Mouse (Mus musculus): ENCODE data around the gene Fggy. TPM values are rescaled to one million over a fixed set of nuclear protein-coding genes. Genes with fewer than 3 reads are reported as not detected.

The Fggy gene
- polyA plus RNA-seq, 1 experiment from 2014 or later, result 6.4 TPM

DNA sequence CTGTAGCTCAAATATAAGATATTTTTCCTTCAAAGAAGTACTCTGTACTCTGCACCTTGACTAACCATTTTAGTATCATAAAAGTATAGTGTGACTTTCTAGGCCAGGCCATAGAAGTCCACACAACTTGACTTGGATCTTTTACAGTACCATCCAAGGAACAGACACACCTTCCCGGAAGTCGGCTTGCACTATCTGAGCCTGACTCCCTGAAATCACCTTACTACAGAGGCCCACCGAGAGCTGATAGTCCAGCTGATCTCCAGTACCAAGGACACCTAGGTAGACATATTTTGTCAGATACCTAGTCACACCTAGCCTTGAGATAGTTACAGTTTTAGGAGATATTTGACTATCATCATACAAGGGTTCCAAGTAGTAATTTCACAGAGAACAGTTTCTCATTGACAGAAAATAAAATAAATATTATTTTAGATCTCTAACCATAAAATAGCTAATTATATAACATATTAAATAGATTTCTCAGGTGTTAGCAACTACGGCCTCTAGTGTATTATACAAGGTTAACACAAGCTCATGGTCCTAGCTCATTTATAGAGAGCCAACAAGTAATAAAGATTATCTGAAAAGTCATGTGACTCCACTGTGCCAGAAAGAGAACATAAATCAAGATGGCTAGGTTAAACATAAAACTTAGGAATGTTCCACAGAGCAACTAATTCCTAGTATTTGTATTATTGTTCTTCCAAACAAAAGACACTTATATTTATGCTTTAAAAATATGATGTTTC, 15.1 kb upstream of the Fggy start:
- no peak for ATAC-seq (replicated peaks; ENCODE audit: extremely low read depth, insufficient read depth, low FRiP score)
- WGBS, result 93% methylated on average over 4 of the region's 4 CpGs
- H3K4me2 ChIP-seq (ENCODE audit: low read depth, low read length), result no peak overlapping the region
- no peaks in the 10 kb centered on the region for H3K4me1 ChIP-seq (ENCODE audit: control insufficient read depth, insufficient read depth, low read length)
- H3K4me3 ChIP-seq (ENCODE audit: low read length), result no peak overlapping the region
- H3K9ac ChIP-seq (ENCODE audit: low read length), result no peak overlapping the region
- H3K9me3 ChIP-seq (replicated peaks; ENCODE audit: control insufficient read depth, low read length), result no peaks in the 10 kb centered on the region
- no peaks in the 10 kb centered on the region for H3K36me3 ChIP-seq (ENCODE audit: control insufficient read depth, insufficient read depth)
- H3K27me3 ChIP-seq (ENCODE audit: control insufficient read depth, insufficient read depth, low read length), result no peaks in the 10 kb centered on the region
- no peak overlapping the region for H3K27ac ChIP-seq (ENCODE audit: low read length)

DNA sequence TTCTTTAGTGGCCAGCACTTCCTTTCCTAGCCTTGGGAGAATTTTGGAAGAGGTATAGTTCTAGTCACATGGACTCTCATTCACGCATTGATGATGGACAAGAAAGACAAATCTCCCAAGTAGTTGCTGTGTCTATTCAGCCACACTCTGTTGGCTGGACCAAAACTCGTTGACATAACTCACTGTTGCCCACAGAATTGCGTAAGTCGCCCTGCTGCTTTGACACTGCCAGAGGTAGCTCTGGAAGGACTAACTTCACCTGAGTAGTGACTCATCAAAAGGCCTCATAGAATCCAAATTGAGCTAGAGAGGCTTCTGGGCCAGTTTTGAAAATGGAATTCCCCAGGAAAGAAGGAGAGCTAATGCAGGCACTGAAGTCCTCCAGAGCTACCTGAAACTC, 13.8 kb upstream of the Fggy start:
- Histone ChIP-seq H3K9ac (ENCODE audit: low read length) (no peak overlapping the region), H3K9me3 (replicated peaks; ENCODE audit: control insufficient read depth, low read length) (no peaks in the 10 kb centered on the region), H3K36me3 (ENCODE audit: control insufficient read depth, insufficient read depth) (no peaks in the 10 kb centered on the region), H3K4me2 (ENCODE audit: low read depth, low read length) (no peak overlapping the region), H3K27ac (ENCODE audit: low read length) (no peak overlapping the region), H3K4me1 (ENCODE audit: control insufficient read depth, insufficient read depth, low read length) (no peaks in the 10 kb centered on the region), H3K27me3 (ENCODE audit: control insufficient read depth, insufficient read depth, low read length) (no peaks in the 10 kb centered on the region), H3K4me3 (ENCODE audit: low read length) (no peak overlapping the region)
- no peak for ATAC-seq (replicated peaks; ENCODE audit: extremely low read depth, insufficient read depth, low FRiP score)
- 78% methylated on average over 4 of the region's 4 CpGs for WGBS

DNA sequence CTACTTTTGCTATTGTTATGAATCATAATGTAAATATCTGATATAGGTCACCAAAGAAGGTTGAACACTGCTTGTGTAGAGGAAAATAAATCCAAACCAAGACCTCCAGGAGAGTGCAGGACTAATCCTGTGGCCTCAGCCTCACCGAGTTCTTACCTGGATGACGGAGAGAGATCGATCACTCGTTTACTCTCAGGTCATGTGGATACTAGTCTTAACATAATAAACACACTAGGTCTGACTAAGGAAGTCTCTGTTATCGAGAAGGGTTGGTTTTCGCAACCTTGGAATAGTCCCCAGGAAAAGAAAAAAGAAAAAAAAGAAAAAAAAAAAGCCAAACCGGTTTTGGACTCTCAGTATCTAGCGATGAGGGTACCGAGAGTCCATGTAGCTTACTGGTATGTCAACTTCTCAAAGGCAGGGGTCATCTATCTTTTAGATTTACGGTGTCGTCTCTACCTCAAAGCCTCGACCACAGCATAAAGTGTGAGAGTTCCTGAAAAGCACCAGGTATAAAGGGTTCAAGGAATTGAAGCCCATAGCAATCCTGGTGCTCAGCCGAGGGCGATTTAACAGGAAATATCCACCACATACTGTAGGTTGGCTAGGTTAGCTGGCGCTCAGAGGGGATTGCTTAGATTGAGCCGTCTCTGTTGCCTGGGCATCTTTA, 509 bp upstream of the Fggy start:
- H3K4me2 ChIP-seq (ENCODE audit: low read depth, low read length), result peak overlapping the region; percentile 61
- H3K27ac ChIP-seq (ENCODE audit: low read length), result peak overlapping the region; percentile 29
- H3K27me3 ChIP-seq (ENCODE audit: control insufficient read depth, insufficient read depth, low read length), result no peaks in the 10 kb centered on the region
- peak overlapping the region; percentile 48 for H3K4me3 ChIP-seq (ENCODE audit: low read length)
- H3K9ac ChIP-seq (ENCODE audit: low read length), result peak overlapping the region; percentile 62
- WGBS, result 32% methylated on average over 16 of the region's 16 CpGs
- peaks cover 16% of the 10 kb centered on the region for H3K4me1 ChIP-seq (ENCODE audit: control insufficient read depth, insufficient read depth, low read length)
- H3K9me3 ChIP-seq (replicated peaks; ENCODE audit: control insufficient read depth, low read length), result no peaks in the 10 kb centered on the region
- H3K36me3 ChIP-seq (ENCODE audit: control insufficient read depth, insufficient read depth), result no peaks in the 10 kb centered on the region
- no peak for ATAC-seq (replicated peaks; ENCODE audit: extremely low read depth, insufficient read depth, low FRiP score)

DNA sequence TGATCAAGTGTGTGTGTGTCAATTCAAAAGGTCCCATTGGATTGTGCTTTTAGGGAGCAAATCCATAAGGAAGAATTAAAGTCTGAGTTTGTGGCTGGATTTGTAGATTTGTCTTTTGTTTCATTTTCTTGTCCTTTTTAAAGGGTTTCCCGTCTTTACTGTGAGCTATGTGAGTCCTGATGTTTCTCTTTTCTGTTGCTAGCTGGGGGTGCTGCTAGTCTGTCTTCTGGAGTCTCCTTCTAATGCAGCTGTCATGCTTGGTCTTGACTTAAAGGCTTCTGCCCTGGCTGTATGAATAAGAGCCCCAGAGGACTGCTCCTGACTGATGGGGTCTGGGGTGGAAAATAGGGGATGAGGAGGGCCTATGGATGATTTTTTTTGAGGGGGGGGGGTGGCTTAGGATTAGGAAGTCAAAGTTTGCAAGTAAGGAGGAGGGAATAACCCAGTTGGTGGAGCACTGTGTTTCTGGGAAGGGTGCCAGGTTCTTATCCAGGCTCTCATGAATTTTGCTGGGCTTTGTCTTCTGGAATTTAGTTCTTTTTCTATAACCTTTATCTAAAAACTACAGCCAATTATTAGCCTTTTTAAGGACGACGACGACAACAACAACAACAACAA, 1.1 kb downstream of the Fggy start:
- peak overlapping the region; percentile 79 for H3K27ac ChIP-seq (ENCODE audit: low read length)
- H3K4me1 ChIP-seq (ENCODE audit: control insufficient read depth, insufficient read depth, low read length), result peaks cover 16% of the 10 kb centered on the region
- no peak overlapping the region for H3K4me3 ChIP-seq (ENCODE audit: low read length)
- no peak overlapping the region for H3K9ac ChIP-seq (ENCODE audit: low read length)
- no peaks in the 10 kb centered on the region for H3K9me3 ChIP-seq (replicated peaks; ENCODE audit: control insufficient read depth, low read length)
- 40% methylated on average over 4 of the region's 4 CpGs for WGBS
- no peaks in the 10 kb centered on the region for H3K27me3 ChIP-seq (ENCODE audit: control insufficient read depth, insufficient read depth, low read length)
- no peak for ATAC-seq (replicated peaks; ENCODE audit: extremely low read depth, insufficient read depth, low FRiP score)
- peak overlapping the region; percentile 40 for H3K4me2 ChIP-seq (ENCODE audit: low read depth, low read length)
- H3K36me3 ChIP-seq (ENCODE audit: control insufficient read depth, insufficient read depth), result no peaks in the 10 kb centered on the region

DNA sequence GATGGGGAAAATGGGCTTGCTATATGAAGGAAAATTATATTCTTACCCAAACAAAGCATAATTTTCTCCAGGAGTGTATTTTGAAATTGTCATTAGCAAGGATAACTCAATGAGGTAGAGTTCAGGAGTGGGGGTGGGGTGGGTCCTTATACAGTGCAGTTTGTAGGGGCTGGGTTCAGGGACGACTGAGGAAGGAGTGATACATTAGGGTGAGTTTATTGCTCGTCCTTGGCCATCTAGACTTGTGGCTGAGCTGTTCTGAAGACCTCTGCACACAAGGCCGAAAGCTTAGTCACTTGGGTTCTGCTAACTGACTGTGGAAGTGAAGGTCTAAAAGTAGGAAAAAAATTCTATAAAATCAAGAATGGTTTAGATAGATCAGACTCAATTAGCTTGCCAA, 14.3 kb downstream of the Fggy start:
- 69% methylated on average over 3 of the region's 3 CpGs for WGBS
- Histone ChIP-seq H3K27ac (ENCODE audit: low read length) (no peak overlapping the region), H3K4me2 (ENCODE audit: low read depth, low read length) (no peak overlapping the region), H3K4me1 (ENCODE audit: control insufficient read depth, insufficient read depth, low read length) (no peaks in the 10 kb centered on the region), H3K27me3 (ENCODE audit: control insufficient read depth, insufficient read depth, low read length) (no peaks in the 10 kb centered on the region), H3K9me3 (replicated peaks; ENCODE audit: control insufficient read depth, low read length) (no peaks in the 10 kb centered on the region), H3K9ac (ENCODE audit: low read length) (no peak overlapping the region), H3K36me3 (ENCODE audit: control insufficient read depth, insufficient read depth) (no peaks in the 10 kb centered on the region), H3K4me3 (ENCODE audit: low read length) (no peak overlapping the region)
- ATAC-seq (replicated peaks; ENCODE audit: extremely low read depth, insufficient read depth, low FRiP score), result no peak

DNA sequence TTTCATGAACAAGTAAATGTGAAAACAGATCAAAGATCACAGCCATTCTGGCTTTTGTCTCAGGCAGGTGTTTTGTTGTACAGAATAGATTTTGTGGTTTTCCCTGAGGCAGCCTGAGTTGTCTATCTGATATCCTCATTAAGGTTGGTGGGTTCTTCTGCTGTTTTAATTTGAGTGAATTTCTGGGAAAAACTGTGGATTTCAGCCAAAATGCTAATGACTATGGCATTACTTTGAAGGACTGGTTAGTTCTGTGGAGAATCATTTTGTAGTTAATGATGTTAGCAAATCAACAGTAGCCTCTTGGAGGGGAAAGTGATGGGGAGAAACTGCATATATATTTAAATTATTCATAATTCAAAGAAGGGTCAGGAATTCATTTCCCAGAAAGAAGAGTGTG, 16.4 kb downstream of the Fggy start:
- Histone ChIP-seq H3K9me3 (replicated peaks; ENCODE audit: control insufficient read depth, low read length) (no peaks in the 10 kb centered on the region), H3K4me3 (ENCODE audit: low read length) (no peak overlapping the region), H3K9ac (ENCODE audit: low read length) (no peak overlapping the region), H3K27ac (ENCODE audit: low read length) (no peak overlapping the region), H3K27me3 (ENCODE audit: control insufficient read depth, insufficient read depth, low read length) (no peaks in the 10 kb centered on the region), H3K4me2 (ENCODE audit: low read depth, low read length) (no peak overlapping the region), H3K36me3 (ENCODE audit: control insufficient read depth, insufficient read depth) (no peaks in the 10 kb centered on the region), H3K4me1 (ENCODE audit: control insufficient read depth, insufficient read depth, low read length) (no peaks in the 10 kb centered on the region)
- no peak for ATAC-seq (replicated peaks; ENCODE audit: extremely low read depth, insufficient read depth, low FRiP score)

DNA sequence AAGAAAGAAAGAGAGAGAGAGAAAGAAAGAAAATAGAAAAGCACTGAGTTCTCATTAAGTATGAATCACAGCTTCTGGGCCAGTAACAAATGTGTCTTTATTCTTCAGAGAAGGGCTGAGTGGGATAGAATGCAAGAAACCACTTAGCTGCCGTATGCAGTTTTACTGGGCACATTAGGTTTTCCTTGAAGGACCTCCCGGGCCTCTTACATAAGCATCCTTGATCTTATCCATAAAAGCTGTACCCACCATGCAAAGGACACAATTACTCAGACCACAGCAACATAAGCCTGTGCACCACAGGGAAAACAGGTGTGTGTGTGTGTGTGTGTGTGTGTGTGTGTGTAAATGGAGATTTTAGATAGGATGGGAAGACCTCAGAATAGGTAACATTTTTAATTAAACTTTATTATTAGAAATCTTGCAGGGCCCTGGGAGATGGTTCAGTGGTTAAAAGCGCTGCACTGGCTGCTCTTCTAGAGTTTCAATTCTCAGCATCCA, 18.2 kb downstream of the Fggy start:
- WGBS, result 81% methylated on average over 3 of the region's 3 CpGs
- Histone ChIP-seq H3K36me3 (ENCODE audit: control insufficient read depth, insufficient read depth) (no peaks in the 10 kb centered on the region), H3K27ac (ENCODE audit: low read length) (no peak overlapping the region), H3K9me3 (replicated peaks; ENCODE audit: control insufficient read depth, low read length) (no peaks in the 10 kb centered on the region), H3K4me3 (ENCODE audit: low read length) (no peak overlapping the region), H3K9ac (ENCODE audit: low read length) (no peak overlapping the region), H3K4me1 (ENCODE audit: control insufficient read depth, insufficient read depth, low read length) (no peaks in the 10 kb centered on the region), H3K4me2 (ENCODE audit: low read depth, low read length) (no peak overlapping the region), H3K27me3 (ENCODE audit: control insufficient read depth, insufficient read depth, low read length) (no peaks in the 10 kb centered on the region)
- no peak for ATAC-seq (replicated peaks; ENCODE audit: extremely low read depth, insufficient read depth, low FRiP score)

DNA sequence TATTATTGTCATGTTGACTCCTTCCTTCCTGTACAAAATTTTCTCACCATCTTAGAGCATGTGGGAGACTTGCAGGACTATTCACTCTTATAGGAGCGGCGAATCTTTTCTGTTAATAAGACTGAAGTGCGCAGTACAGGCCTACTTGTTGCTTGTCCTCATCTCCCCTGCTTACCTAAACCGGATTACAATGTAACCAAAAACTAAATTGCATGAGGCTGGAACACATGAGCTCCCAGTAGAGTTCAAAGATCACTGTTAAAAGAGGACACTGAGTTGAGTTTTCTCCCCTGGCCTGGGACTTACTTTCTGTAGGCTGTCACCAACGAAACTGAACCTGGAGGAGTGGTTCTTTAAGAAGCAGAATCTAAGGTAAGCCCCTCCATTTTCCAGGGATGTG, 21.9 kb downstream of the Fggy start:
- WGBS, result 86% methylated on average over 5 of the region's 5 CpGs
- H3K27me3 ChIP-seq (ENCODE audit: control insufficient read depth, insufficient read depth, low read length), result no peaks in the 10 kb centered on the region
- H3K36me3 ChIP-seq (ENCODE audit: control insufficient read depth, insufficient read depth), result no peaks in the 10 kb centered on the region
- no peak overlapping the region for H3K27ac ChIP-seq (ENCODE audit: low read length)
- H3K9ac ChIP-seq (ENCODE audit: low read length), result no peak overlapping the region
- no peak overlapping the region for H3K4me3 ChIP-seq (ENCODE audit: low read length)
- H3K9me3 ChIP-seq (replicated peaks; ENCODE audit: control insufficient read depth, low read length), result no peaks in the 10 kb centered on the region
- H3K4me2 ChIP-seq (ENCODE audit: low read depth, low read length), result no peak overlapping the region
- no peaks in the 10 kb centered on the region for H3K4me1 ChIP-seq (ENCODE audit: control insufficient read depth, insufficient read depth, low read length)
- no peak for ATAC-seq (replicated peaks; ENCODE audit: extremely low read depth, insufficient read depth, low FRiP score)

DNA sequence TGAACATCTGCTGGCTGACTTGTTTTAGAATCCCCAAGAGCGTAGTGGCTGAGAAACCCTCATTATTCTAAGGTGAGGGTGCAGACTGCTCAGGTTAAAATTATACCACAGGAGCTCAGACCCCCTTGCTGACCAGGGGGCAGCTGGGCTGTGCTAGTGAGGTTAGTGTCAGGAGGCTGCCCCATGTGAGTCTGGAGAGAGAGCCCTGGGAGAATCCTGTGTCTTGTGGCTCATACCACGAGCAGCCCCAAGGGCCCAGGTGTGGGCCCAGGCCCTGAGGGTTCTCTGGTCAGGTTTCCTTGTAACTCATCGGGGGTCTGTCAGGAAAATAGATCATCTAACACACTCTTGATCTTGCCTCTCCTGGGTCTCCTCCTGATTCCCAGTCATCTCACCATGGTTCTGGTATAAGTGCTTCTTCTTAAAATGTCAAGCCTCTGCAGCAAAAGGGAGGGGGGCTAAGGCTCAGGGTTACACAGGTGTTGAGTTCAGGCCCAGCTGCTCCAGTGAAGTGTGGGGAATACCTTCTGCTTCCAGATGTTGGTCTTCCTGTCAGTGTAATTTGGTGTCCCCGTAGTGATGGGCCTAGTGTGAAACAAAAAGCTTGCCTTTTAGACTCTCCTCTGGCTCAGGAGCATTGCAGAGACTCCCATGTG, 26.9 kb downstream of the Fggy start:
- Histone ChIP-seq H3K27ac (ENCODE audit: low read length) (no peak overlapping the region), H3K4me2 (ENCODE audit: low read depth, low read length) (no peak overlapping the region)

More for the DNA sequence above, 26.9 kb downstream of the Fggy start:
- WGBS, result 63% methylated on average over 4 of the region's 4 CpGs
- no peak for ATAC-seq (replicated peaks; ENCODE audit: extremely low read depth, insufficient read depth, low FRiP score)
- Histone ChIP-seq H3K36me3 (ENCODE audit: control insufficient read depth, insufficient read depth) (no peaks in the 10 kb centered on the region), H3K9me3 (replicated peaks; ENCODE audit: control insufficient read depth, low read length) (no peaks in the 10 kb centered on the region), H3K27me3 (ENCODE audit: control insufficient read depth, insufficient read depth, low read length) (no peaks in the 10 kb centered on the region), H3K9ac (ENCODE audit: low read length) (no peak overlapping the region), H3K4me1 (ENCODE audit: control insufficient read depth, insufficient read depth, low read length) (no peaks in the 10 kb centered on the region), H3K4me3 (ENCODE audit: low read length) (no peak overlapping the region)

All from heart, embryonic 16.5 days (tissue).